ENCODE assay signal across 9 mouse cellular contexts in genomic region chr2:45049279-45049678, GRCm38 (mm10).
A peak's percentile ranks its signal among the peaks of the same experiment; 100 is the strongest.
DNase-seq lines count a peak whose midpoint lies in the region; ATAC-seq lines count a peak whose summit lies in the region.
"Had no signal": no experiment of that assay in that cellular context is flagged by ENCODE, and none has a peak within 500 bp of the region (broad histone marks: within the 10 kb centered on the region; RNA-seq: fewer than 3 reads in every experiment).

No protein-coding gene starts in this region.

- H3K9me3 ChIP-seq in forebrain, embryonic 16.5 days (ENCODE audit: control insufficient read depth, low read length): no peaks in the 10 kb centered on the region
- no peaks in the 10 kb centered on the region for H3K9me3 ChIP-seq in forebrain, embryonic 15.5 days
- H3K9me3 ChIP-seq in embryonic facial prominence, embryonic 10.5 days: no peaks in the 10 kb centered on the region

- no peaks in the 10 kb centered on the region for H3K36me3 ChIP-seq in forebrain, embryonic 16.5 days (ENCODE audit: control insufficient read depth, insufficient read depth)
- no peaks in the 10 kb centered on the region for H3K36me3 ChIP-seq in forebrain, embryonic 15.5 days
- H3K36me3 ChIP-seq in embryonic facial prominence, embryonic 10.5 days (replicated peaks): no peaks in the 10 kb centered on the region
- peaks cover 21% of the 10 kb centered on the region; the same call in 1 of the 2 replicates for H3K36me3 ChIP-seq in macrophage (ENCODE audit: inconsistent target)

- WGBS in forebrain, embryonic 16.5 days: 34% methylated on average over 2 of the region's 2 CpGs
- 43% methylated on average over 2 of the region's 2 CpGs for WGBS in forebrain, embryonic 15.5 days
- 67% methylated on average over 2 of the region's 2 CpGs for WGBS in embryonic facial prominence, embryonic 10.5 days
- WGBS in macrophage (ENCODE audit: missing documents): 6% methylated on average over 2 of the region's 2 CpGs

- H3K79me2 ChIP-seq in macrophage (ENCODE audit: inconsistent target): peaks cover 93% of the 10 kb centered on the region

- ATAC-seq in forebrain, embryonic 16.5 days: 0 out of 2 replicates have a peak, but pooled peaks have one; percentile 5
- ATAC-seq in forebrain, embryonic 15.5 days (replicated peaks): no peak

- H3K4me1 ChIP-seq in forebrain, embryonic 16.5 days (replicated peaks; ENCODE audit: control insufficient read depth, insufficient read depth, low read length): peaks cover 41% of the 10 kb centered on the region
- peaks cover 67% of the 10 kb centered on the region for H3K4me1 ChIP-seq in forebrain, embryonic 15.5 days
- peaks cover 55% of the 10 kb centered on the region for H3K4me1 ChIP-seq in embryonic facial prominence, embryonic 10.5 days

- no peaks in the 10 kb centered on the region for H3K27me3 ChIP-seq in forebrain, embryonic 16.5 days (replicated peaks; ENCODE audit: control insufficient read depth, insufficient read depth, low read length)
- no peaks in the 10 kb centered on the region for H3K27me3 ChIP-seq in forebrain, embryonic 15.5 days
- H3K27me3 ChIP-seq in embryonic facial prominence, embryonic 10.5 days (replicated peaks; ENCODE audit: low read depth, poor library complexity, severe bottlenecking): no peaks in the 10 kb centered on the region

- H3K4me3 ChIP-seq in forebrain, embryonic 16.5 days (replicated peaks; ENCODE audit: low read length): no peak overlapping the region
- H3K4me3 ChIP-seq in forebrain, embryonic 15.5 days: no peak overlapping the region
- H3K4me3 ChIP-seq in embryonic facial prominence, embryonic 10.5 days: no peak overlapping the region
- no peak overlapping the region for H3K4me3 ChIP-seq in macrophage (ENCODE audit: inconsistent target)

- H3K4me2 ChIP-seq in forebrain, embryonic 16.5 days (ENCODE audit: low read length): no peak overlapping the region
- H3K4me2 ChIP-seq in forebrain, embryonic 15.5 days (replicated peaks): no peak overlapping the region

- H3K27ac ChIP-seq in forebrain, embryonic 16.5 days (ENCODE audit: low read length): no peak overlapping the region
- no peak overlapping the region for H3K27ac ChIP-seq in forebrain, embryonic 15.5 days (replicated peaks)
- H3K27ac ChIP-seq in embryonic facial prominence, embryonic 10.5 days (replicated peaks): 0 out of 2 replicates have a peak overlapping the region, but pooled peaks have one; percentile 24
- H3K27ac ChIP-seq in macrophage: peak overlapping the region; percentile 86

- DNase-seq in layer of hippocampus, adult 9-11 months: peak; percentile 79
- DNase-seq in layer of hippocampus, postnatal 36 days: no peak
- no peak for DNase-seq in embryonic facial prominence, embryonic 10.5 days (ENCODE audit: low spot score)
- no peak for DNase-seq in MN1 (ENCODE audit: low spot score)
- DNase-seq in cerebellum, postnatal 36 days: no peak
- DNase-seq: cerebellum, adult 11-12 months had no signal

- no peak overlapping the region for H3K9ac ChIP-seq in forebrain, embryonic 16.5 days (replicated peaks; ENCODE audit: low read depth, low read length)
- no peak overlapping the region for H3K9ac ChIP-seq in forebrain, embryonic 15.5 days (replicated peaks)

Comparison
In these comparisons a context has a peak if more than half of its experiments do, and no peak if none do; other contexts are left out.
1. H3K27ac ChIP-seq: peak in embryonic facial prominence, embryonic 10.5 days (single experiment) and macrophage (single experiment); none in forebrain, embryonic 16.5 days (single experiment) and forebrain, embryonic 15.5 days (single experiment).